8 mouse cellular contexts compared by ENCODE assay signal in the genomic region with DNA sequence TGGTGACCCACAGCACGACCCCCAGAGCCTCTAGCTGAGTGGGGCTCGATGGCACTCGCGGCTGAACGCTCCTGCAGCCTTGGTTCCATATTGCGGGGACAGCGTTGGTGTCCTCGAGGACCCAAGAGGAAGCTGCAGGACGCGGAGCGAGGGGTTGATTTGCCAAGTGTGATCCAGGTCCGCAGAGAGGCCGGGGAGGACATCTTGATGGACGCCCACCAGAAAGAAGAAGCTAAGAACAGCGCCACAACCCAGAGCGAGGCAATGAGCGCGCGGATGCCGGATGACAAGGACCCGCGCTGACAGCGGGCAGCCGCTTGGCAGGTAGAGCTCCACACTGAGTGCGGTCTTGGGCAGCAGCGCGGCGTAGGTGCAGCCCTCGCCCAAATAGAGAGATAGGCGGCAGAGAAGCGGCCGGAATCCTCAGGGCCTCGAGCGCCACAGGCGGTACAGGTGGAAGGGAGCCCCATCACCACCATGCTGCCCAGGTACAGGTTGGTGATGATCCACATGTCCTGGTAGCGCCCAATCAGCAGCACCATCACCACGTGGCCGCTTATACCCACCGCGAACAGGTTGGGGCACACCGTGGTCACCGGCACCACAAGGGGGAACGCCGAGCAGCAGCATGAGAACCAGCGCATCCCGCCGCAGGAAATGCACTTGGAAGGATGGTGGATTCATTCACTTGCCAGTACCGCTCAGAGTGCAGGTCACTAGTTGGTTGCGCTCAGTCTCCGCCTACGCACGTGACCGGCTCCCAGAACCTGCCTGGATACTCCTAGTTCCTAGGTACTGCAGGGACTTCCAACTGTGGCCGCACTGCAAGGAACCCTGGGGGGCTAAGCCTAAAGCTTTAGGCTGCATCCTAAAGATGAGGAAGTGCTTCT. TPM values are rescaled to one million over a fixed set of nuclear protein-coding genes. Genes with fewer than 3 reads are reported as not detected.
DNase-seq lines count a peak whose midpoint lies in the region; ATAC-seq and TF ChIP-seq lines count a peak whose summit lies in the region.
"Had no signal": no experiment of that assay in that cellular context is flagged by ENCODE, and none has a peak within 500 bp of the region (broad histone marks: within the 10 kb centered on the region; RNA-seq: fewer than 3 reads in every experiment).

No protein-coding gene starts in this region.

- H3K27ac ChIP-seq in hindbrain, embryonic 13.5 days = no peak overlapping the region
- no peak overlapping the region for H3K27ac ChIP-seq in limb, embryonic 14.5 days (replicated peaks; ENCODE audit: low read depth, low read length)

- TF ChIP-seq POLR2A in limb, embryonic 14.5 days (IDR thresholded peaks at IDR 0.05; ENCODE audit: borderline replicate concordance, extremely low read depth, insufficient read depth, insufficient read length) = no peak

- WGBS in hindbrain, embryonic 13.5 days = 3% methylated on average over 54 of the region's 54 CpGs
- WGBS in limb, embryonic 14.5 days = 6% methylated on average over 49 of the region's 54 CpGs

- H3K9me3 ChIP-seq in hindbrain, embryonic 13.5 days = no peaks in the 10 kb centered on the region
- no peaks in the 10 kb centered on the region for H3K9me3 ChIP-seq in limb, embryonic 14.5 days (ENCODE audit: control insufficient read depth, low read length)

- peak overlapping the region; percentile 91 for H3K4me2 ChIP-seq in hindbrain, embryonic 13.5 days
- H3K4me2 ChIP-seq in limb, embryonic 14.5 days (replicated peaks; ENCODE audit: low read depth, low read length, severe bottlenecking) = peak overlapping the region; percentile 60

- peak overlapping the region; percentile 70 for H3K9ac ChIP-seq in hindbrain, embryonic 13.5 days
- H3K9ac ChIP-seq in limb, embryonic 14.5 days (ENCODE audit: low read depth, low read length, severe bottlenecking) = no peak overlapping the region

- peaks cover 14% of the 10 kb centered on the region for H3K4me1 ChIP-seq in hindbrain, embryonic 13.5 days (replicated peaks)
- H3K4me1 ChIP-seq in limb, embryonic 14.5 days (ENCODE audit: control insufficient read depth, insufficient read depth, low read length) = no peaks in the 10 kb centered on the region; the same call in 1 of the 2 replicates

- peak; percentile 20 for DNase-seq in thymus, postnatal 14 days
- no peak for DNase-seq in thymus, postnatal 0 days (ENCODE audit: low spot score)
- DNase-seq in limb, embryonic 14.5 days (ENCODE audit: low spot score) = peak; percentile 8
- DNase-seq in retina, postnatal 1 day = peak; percentile 65
- no peak for DNase-seq in gastrocnemius, adult 18-20 months (ENCODE audit: low spot score)

- peaks cover 42% of the 10 kb centered on the region for H3K27me3 ChIP-seq in hindbrain, embryonic 13.5 days
- H3K27me3 ChIP-seq in limb, embryonic 14.5 days (ENCODE audit: control insufficient read depth, insufficient read depth, low read length) = peaks cover 35% of the 10 kb centered on the region

- H3K4me3 ChIP-seq in hindbrain, embryonic 13.5 days = peak overlapping the region; percentile 53
- H3K4me3 ChIP-seq in limb, embryonic 14.5 days (replicated peaks; ENCODE audit: low read length) = peak overlapping the region; percentile 37

- H3K36me3 ChIP-seq in hindbrain, embryonic 13.5 days = peaks cover 4% of the 10 kb centered on the region; the same call in 1 of the 2 replicates
- 0 out of 2 replicates have a peak, but pooled peaks cover 2% of the 10 kb centered on the region for H3K36me3 ChIP-seq in limb, embryonic 14.5 days (ENCODE audit: control insufficient read depth, insufficient read depth, low read length)

- peak; percentile 54 for ATAC-seq in common myeloid progenitor, adult 5-6 weeks (replicated peaks; ENCODE audit: low read depth, poor library complexity, severe bottlenecking)
- ATAC-seq in hindbrain, embryonic 13.5 days (ENCODE audit: low FRiP score) = peak; percentile 91
- peak; percentile 72; the same call in 1 of the 2 replicates for ATAC-seq in limb, embryonic 14.5 days (ENCODE audit: low FRiP score, low read depth)

RNA-seq across cellular contexts. Expression of a gene that starts 40.6 kb away (rescaled TPM):
- polyA plus RNA-seq in thymus, postnatal 0 days (2015; fragmentation: Nextera tagmentation; extraction: Ambion mirVana) = 0.05 TPM in 2 replicates
- not detected in 2 replicates for total RNA-seq in common myeloid progenitor, adult 5-6 weeks (2017)
- not detected in 2 replicates for polyA plus RNA-seq in hindbrain, embryonic 13.5 days (2015; fragmentation: Nextera tagmentation; extraction: Ambion mirVana)
- polyA plus RNA-seq in limb, embryonic 14.5 days (2012; rRNA removed) = not detected in 2 replicates
- polyA plus RNA-seq in limb, embryonic 14.5 days (2014; fragmentation: Nextera tagmentation; extraction: Ambion mirVana) = not detected in 2 replicates
- not detected for total RNA-seq in gastrocnemius, adult 18-20 months (2021)
- total RNA-seq: heart, postnatal 10 days had no signal

Comparison
In these comparisons a context has a peak if more than half of its experiments do, and no peak if none do; other contexts are left out.
1. DNase-seq: peak in thymus, postnatal 14 days (single experiment), limb, embryonic 14.5 days (single experiment) and retina, postnatal 1 day (single experiment); none in thymus, postnatal 0 days (single experiment) and gastrocnemius, adult 18-20 months (single experiment).
2. Peak in every context shown above with its lines, with median percentiles within 50 percentile points of each other: ATAC-seq.